In genomic region chr9:68655018-68656005, GRCm38 (mm10) we compare ENCODE assay signal across 8 mouse cellular contexts. TPM values are rescaled to one million over a fixed set of nuclear protein-coding genes. Genes with fewer than 3 reads are reported as not detected.
DNase-seq lines count a peak whose midpoint lies in the region; ATAC-seq and TF ChIP-seq lines count a peak whose summit lies in the region.

No protein-coding gene starts in this region.

- H3K4me1 ChIP-seq in intestine, postnatal 0 days (replicated peaks; ENCODE audit: control insufficient read depth, insufficient read depth, low read length) = no peaks in the 10 kb centered on the region
- H3K4me1 ChIP-seq in limb, embryonic 12.5 days (replicated peaks) = peaks cover 7% of the 10 kb centered on the region
- peaks cover 3% of the 10 kb centered on the region for H3K4me1 ChIP-seq in midbrain, embryonic 14.5 days (ENCODE audit: control insufficient read depth, insufficient read depth, low read length)
- no peaks in the 10 kb centered on the region for H3K4me1 ChIP-seq in stomach, postnatal 0 days (replicated peaks; ENCODE audit: control insufficient read depth, insufficient read depth)

- peak; percentile 88 for DNase-seq in adrenal gland, adult 2 months
- DNase-seq in embryo, embryonic 10.5 days (ENCODE audit: low spot score) = peak; percentile 51
- DNase-seq in heart, adult 11 months = peak; percentile 97
- DNase-seq in midbrain, embryonic 14.5 days = peak; percentile 67
- peak; percentile 71 for DNase-seq in stomach, postnatal 0 days (ENCODE audit: low spot score)
- DNase-seq in natural killer cell, adult 2 months (ENCODE audit: low spot score in 2 of 2) = no peak

- H3K4me2 ChIP-seq in intestine, postnatal 0 days (replicated peaks; ENCODE audit: low read depth) = peak overlapping the region; percentile 92
- H3K4me2 ChIP-seq in limb, embryonic 12.5 days = peak overlapping the region; percentile 97
- peak overlapping the region; percentile 79 for H3K4me2 ChIP-seq in midbrain, embryonic 14.5 days (ENCODE audit: low read length)
- H3K4me2 ChIP-seq in stomach, postnatal 0 days (replicated peaks; ENCODE audit: low read depth) = peak overlapping the region; percentile 96

- H3K27me3 ChIP-seq in intestine, postnatal 0 days (replicated peaks; ENCODE audit: control insufficient read depth, insufficient read depth, low read length) = peaks cover 10% of the 10 kb centered on the region; the same call in 1 of the 2 replicates
- H3K27me3 ChIP-seq in limb, embryonic 12.5 days = peaks cover 17% of the 10 kb centered on the region
- H3K27me3 ChIP-seq in midbrain, embryonic 14.5 days (ENCODE audit: control insufficient read depth, insufficient read depth, low read length) = no peaks in the 10 kb centered on the region
- H3K27me3 ChIP-seq in stomach, postnatal 0 days (ENCODE audit: control insufficient read depth, insufficient read depth, low read length) = no peaks in the 10 kb centered on the region

- H3K36me3 ChIP-seq in intestine, postnatal 0 days (ENCODE audit: control insufficient read depth, insufficient read depth) = no peaks in the 10 kb centered on the region
- H3K36me3 ChIP-seq in limb, embryonic 12.5 days = no peaks in the 10 kb centered on the region
- no peaks in the 10 kb centered on the region for H3K36me3 ChIP-seq in midbrain, embryonic 14.5 days (ENCODE audit: control insufficient read depth, insufficient read depth, low read length)
- H3K36me3 ChIP-seq in stomach, postnatal 0 days (ENCODE audit: control insufficient read depth, insufficient read depth, low read length) = no peaks in the 10 kb centered on the region

- ATAC-seq in intestine, postnatal 0 days = 0 out of 2 replicates have a peak, but pooled peaks have one; percentile 19
- ATAC-seq in limb, embryonic 12.5 days (ENCODE audit: insufficient number of reproducible peaks, insufficient read depth, low FRiP score, low TSS enrichment, low read depth) = peak; percentile 52; the same call in 1 of the 2 replicates
- peak; percentile 51; the same call in 1 of the 2 replicates for ATAC-seq in midbrain, embryonic 14.5 days (ENCODE audit: low FRiP score, low TSS enrichment)
- ATAC-seq in stomach, postnatal 0 days (ENCODE audit: low FRiP score, low TSS enrichment) = peak; percentile 58

- no peak for TF ChIP-seq CTCF in intestine, postnatal 0 days (IDR thresholded peaks at IDR 0.05; ENCODE audit: low read depth)
- no peak for TF ChIP-seq CTCF in stomach, postnatal 0 days (IDR thresholded peaks at IDR 0.05; ENCODE audit: low read depth)

- no peak overlapping the region for H3K27ac ChIP-seq in intestine, postnatal 0 days (ENCODE audit: low read depth, low read length)
- no peak overlapping the region for H3K27ac ChIP-seq in limb, embryonic 12.5 days
- H3K27ac ChIP-seq in midbrain, embryonic 14.5 days (replicated peaks; ENCODE audit: low read depth, low read length) = peak overlapping the region; percentile 52
- H3K27ac ChIP-seq in stomach, postnatal 0 days (replicated peaks) = no peak overlapping the region

- TF ChIP-seq EP300 in stomach, postnatal 0 days (optimal IDR thresholded peaks at IDR 0.05) = no peak

- 2% methylated on average over 31 of the region's 31 CpGs for WGBS in intestine, postnatal 0 days
- WGBS in limb, embryonic 12.5 days = 1% methylated on average over 30 of the region's 31 CpGs
- 2% methylated on average over 31 of the region's 31 CpGs for WGBS in midbrain, embryonic 14.5 days
- 2% methylated on average over 31 of the region's 31 CpGs for WGBS in stomach, postnatal 0 days

- no peaks in the 10 kb centered on the region for H3K9me3 ChIP-seq in intestine, postnatal 0 days (ENCODE audit: control insufficient read depth)
- H3K9me3 ChIP-seq in limb, embryonic 12.5 days = no peaks in the 10 kb centered on the region
- no peaks in the 10 kb centered on the region for H3K9me3 ChIP-seq in midbrain, embryonic 14.5 days (ENCODE audit: control insufficient read depth, low read length)
- no peaks in the 10 kb centered on the region for H3K9me3 ChIP-seq in stomach, postnatal 0 days (ENCODE audit: control insufficient read depth, low read length)

- peak overlapping the region; percentile 82 for H3K4me3 ChIP-seq in intestine, postnatal 0 days (ENCODE audit: low read depth, low read length)
- peak overlapping the region; percentile 83 for H3K4me3 ChIP-seq in limb, embryonic 12.5 days (replicated peaks)
- peak overlapping the region; percentile 73 for H3K4me3 ChIP-seq in midbrain, embryonic 14.5 days (replicated peaks; ENCODE audit: low read depth, low read length)
- peak overlapping the region; percentile 85 for H3K4me3 ChIP-seq in stomach, postnatal 0 days (ENCODE audit: low read depth, low read length)

- H3K9ac ChIP-seq in intestine, postnatal 0 days (ENCODE audit: low read depth, low read length) = 0 out of 2 replicates have a peak overlapping the region, but pooled peaks have one; percentile 34
- peak overlapping the region; percentile 79; the same call in 1 of the 2 replicates for H3K9ac ChIP-seq in limb, embryonic 12.5 days (replicated peaks)
- H3K9ac ChIP-seq in midbrain, embryonic 14.5 days (replicated peaks; ENCODE audit: low read length) = peak overlapping the region; percentile 74
- H3K9ac ChIP-seq in stomach, postnatal 0 days (ENCODE audit: low read length) = peak overlapping the region; percentile 82

RNA-seq across cellular contexts. Expression of gene Rora, which starts 1.7 kb away (rescaled TPM):
- total RNA-seq in adrenal gland, adult 2 months (2021) = 10 to 100 TPM; 45.9 to 94.1 TPM
- polyA plus RNA-seq in adrenal gland, adult 2 months (2012; rRNA removed) = 17.4 and 39.7 TPM in 2 replicates
- 4.7 and 6.1 TPM in 2 replicates for polyA plus RNA-seq in intestine, postnatal 0 days (2015; fragmentation: Nextera tagmentation; extraction: Ambion mirVana)
- polyA plus RNA-seq in limb, embryonic 12.5 days (2016; fragmentation: Nextera tagmentation; extraction: Ambion mirVana) = 6.0 and 6.9 TPM in 2 replicates
- 39.1 and 45.7 TPM in 2 replicates for polyA plus RNA-seq in midbrain, embryonic 14.5 days (2014; fragmentation: Nextera tagmentation; extraction: Ambion mirVana)
- polyA plus RNA-seq in stomach, postnatal 0 days (2015; fragmentation: Nextera tagmentation; extraction: Ambion mirVana) = 7.5 and 7.9 TPM in 2 replicates

Comparison
In these comparisons a context has a peak if more than half of its experiments do, and no peak if none do; other contexts are left out.
1. DNase-seq: peak in adrenal gland, adult 2 months (single experiment), embryo, embryonic 10.5 days (single experiment), heart, adult 11 months (single experiment), midbrain, embryonic 14.5 days (single experiment) and stomach, postnatal 0 days (single experiment); none in natural killer cell, adult 2 months (0 of 2).
2. Peak in every context shown above with its lines, with median percentiles within 50 percentile points of each other: ATAC-seq, H3K4me2 ChIP-seq, H3K4me3 ChIP-seq and H3K9ac ChIP-seq.